Mouse (Mus musculus) kidney, adult 2 months (tissue): ENCODE measurements around the gene Map4k4. TPM values are rescaled to one million over a fixed set of nuclear protein-coding genes. Genes with fewer than 3 reads are reported as not detected.

Experiments
- DNase-seq: peaks from one replicate; pipeline ENCODE4 v3.0.0; 2021
- H3K27ac ChIP-seq: fragments of 200-500 bp; 2 replicates; pipeline ENCODE4 v1.5.1; 2012; ENCODE audit warnings: low read depth, low read length, control low read depth, inconsistent platforms; ENCODE audit not compliant: insufficient read depth
- H3K27me3 ChIP-seq: fragments of 200-500 bp; replicated peaks from 2 replicates; pipeline ENCODE4 v1.6.1; 2012; ENCODE audit warnings: mild to moderate bottlenecking, moderate library complexity, low read length, inconsistent platforms; ENCODE audit not compliant: control insufficient read depth, insufficient read depth
- H3K36me3 ChIP-seq: fragments of 200-500 bp; 2 replicates; pipeline ENCODE4 v1.6.1; 2012; ENCODE audit warnings: mild to moderate bottlenecking, moderate library complexity, low read length, inconsistent platforms; ENCODE audit not compliant: control insufficient read depth, insufficient read depth
- H3K4me1 ChIP-seq: fragments of 200-500 bp; 2 replicates; pipeline ENCODE4 v1.6.1; 2011; ENCODE audit warnings: low read length; ENCODE audit not compliant: control insufficient read depth, insufficient read depth
- H3K4me3 ChIP-seq: fragments of 200-500 bp; 2 replicates; pipeline ENCODE4 v1.5.1; 2011; ENCODE audit warnings: mild to moderate bottlenecking, low read depth, low read length, control low read depth; ENCODE audit not compliant: insufficient read depth
- CTCF ChIP-seq: fragments of 200-500 bp; conservative IDR thresholded peaks from 2 replicates; pipeline ENCODE4 v1.5.1; 2011; ENCODE audit warnings: low read depth, mild to moderate bottlenecking, control low read depth, low read length, moderate library complexity, mixed read lengths; ENCODE audit not compliant: insufficient read depth, insufficient read length
- POLR2A ChIP-seq: fragments of 200-500 bp; IDR thresholded peaks from one replicate; pipeline ENCODE4 v1.6.1; 2011; ENCODE audit warnings: low read depth, low read length, control low read depth
- WGBS: fragments of 180-500 bp; shearing (Covaris S2); methylation state at CpG from one replicate; pipeline ENCODE4 v1.1.7; 2018; 5-methylcytosine and 5-hydroxymethylcytosine counted together
- polyA plus RNA-seq: library from polyadenylated mRNA; depleted of rRNA; stranded (reverse); fragments of >200 nt; gene quantifications from 2 replicates; pipeline ENCODE4 v1.2.3, GENCODE M21; 2012

Gene Map4k4
- polyA plus RNA-seq, 1 experiment: 29.2 TPM

DNA sequence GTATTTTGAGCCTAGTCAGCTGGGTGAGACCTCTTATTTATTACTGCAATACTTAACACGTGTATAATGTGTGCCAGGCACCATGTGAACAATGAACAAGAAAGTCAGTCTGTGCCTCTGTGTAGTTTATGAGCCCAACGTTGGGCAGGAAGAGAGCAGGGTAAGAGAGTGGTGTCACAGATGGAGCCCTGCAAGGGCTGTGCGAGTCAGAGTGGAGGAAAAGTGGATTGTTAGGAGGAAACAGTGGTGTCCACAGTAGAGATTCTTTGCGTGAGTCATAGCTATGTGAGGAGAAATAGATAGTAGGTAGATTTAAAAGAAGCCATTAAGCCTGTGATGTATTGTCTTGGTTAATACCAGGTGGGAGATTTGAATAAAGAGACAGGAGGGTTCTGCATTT lies 12.5 kb downstream of the Map4k4 start:
- no peak for DNase-seq
- no peak for TF ChIP-seq CTCF
- no peak for TF ChIP-seq POLR2A
- Histone ChIP-seq H3K4me3 (no peak overlapping the region), H3K27ac (no peak overlapping the region), H3K36me3 (no peaks in the 10 kb centered on the region), H3K4me1 (0 out of 2 replicates have a peak, but pooled peaks cover 2% of the 10 kb centered on the region), H3K27me3 (no peaks in the 10 kb centered on the region)
- 36% methylated on average over 4 of the region's 4 CpGs for WGBS

DNA sequence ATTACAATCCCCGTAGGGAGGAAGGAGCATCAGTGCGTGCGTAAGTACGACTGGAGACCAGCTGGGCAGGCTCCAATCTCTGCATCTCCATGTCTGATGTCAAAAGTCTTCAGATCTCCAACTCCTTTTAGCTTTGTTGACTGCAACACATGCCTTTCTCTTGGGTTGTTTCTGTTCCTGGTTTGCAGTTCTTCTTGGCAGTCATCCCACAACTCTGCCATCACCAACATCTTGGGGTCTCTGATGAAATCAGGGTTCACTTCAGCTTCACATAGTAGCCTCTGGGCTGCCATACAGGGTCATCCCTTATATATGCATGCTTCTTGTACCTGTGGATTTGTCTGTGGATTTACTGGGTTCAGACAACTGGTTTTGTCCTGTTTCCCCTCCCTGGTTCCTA lies 15.4 kb downstream of the Map4k4 start:
- 79% methylated on average over 4 of the region's 4 CpGs for WGBS
- H3K36me3 ChIP-seq: no peaks in the 10 kb centered on the region
- DNase-seq: no peak
- H3K4me3 ChIP-seq: no peak overlapping the region
- peaks cover 4% of the 10 kb centered on the region; the same call in 1 of the 2 replicates for H3K4me1 ChIP-seq
- H3K27ac ChIP-seq: no peak overlapping the region
- TF ChIP-seq POLR2A (no peak), CTCF (no peak)
- H3K27me3 ChIP-seq: no peaks in the 10 kb centered on the region

DNA sequence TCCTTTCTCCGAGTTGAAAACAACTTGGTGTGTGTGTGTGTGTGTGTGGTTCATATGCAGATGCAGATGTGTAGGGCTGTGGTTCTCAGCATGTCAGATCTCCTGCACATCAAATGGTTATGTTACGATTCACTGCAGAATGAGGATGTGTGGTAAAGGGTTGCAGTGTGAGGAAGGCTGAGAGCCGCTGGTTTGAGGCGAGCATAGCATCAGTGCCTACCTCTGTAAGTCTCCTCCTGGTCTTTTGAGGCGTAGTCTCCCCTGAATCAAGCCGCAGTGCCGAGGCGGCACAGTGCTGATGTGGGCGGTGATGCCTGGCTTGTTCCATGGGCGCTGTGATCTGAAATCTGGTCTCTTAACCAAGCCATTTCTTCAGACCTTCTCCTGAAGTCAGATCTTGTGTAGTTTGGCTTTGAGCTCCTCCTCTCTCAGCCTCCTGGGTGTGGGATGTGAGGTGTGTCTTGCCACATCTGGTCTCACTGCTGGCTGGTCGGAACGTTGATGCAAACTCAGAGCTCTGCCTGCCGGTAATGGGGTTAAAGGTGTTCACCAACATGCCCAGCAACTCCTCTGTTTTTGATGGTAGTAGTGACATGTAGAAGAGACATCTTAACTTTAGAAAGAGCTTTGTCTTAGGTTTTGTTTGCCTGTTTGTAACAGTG lies 17.3 kb downstream of the Map4k4 start:
- DNase-seq: no peak
- H3K36me3 ChIP-seq: no peaks in the 10 kb centered on the region
- 74% methylated on average over 13 of the region's 13 CpGs for WGBS
- no peak overlapping the region for H3K4me3 ChIP-seq
- peaks cover 4% of the 10 kb centered on the region; the same call in 1 of the 2 replicates for H3K4me1 ChIP-seq
- no peaks in the 10 kb centered on the region for H3K27me3 ChIP-seq
- TF ChIP-seq CTCF: no peak
- no peak for TF ChIP-seq POLR2A
- H3K27ac ChIP-seq: no peak overlapping the region

DNA sequence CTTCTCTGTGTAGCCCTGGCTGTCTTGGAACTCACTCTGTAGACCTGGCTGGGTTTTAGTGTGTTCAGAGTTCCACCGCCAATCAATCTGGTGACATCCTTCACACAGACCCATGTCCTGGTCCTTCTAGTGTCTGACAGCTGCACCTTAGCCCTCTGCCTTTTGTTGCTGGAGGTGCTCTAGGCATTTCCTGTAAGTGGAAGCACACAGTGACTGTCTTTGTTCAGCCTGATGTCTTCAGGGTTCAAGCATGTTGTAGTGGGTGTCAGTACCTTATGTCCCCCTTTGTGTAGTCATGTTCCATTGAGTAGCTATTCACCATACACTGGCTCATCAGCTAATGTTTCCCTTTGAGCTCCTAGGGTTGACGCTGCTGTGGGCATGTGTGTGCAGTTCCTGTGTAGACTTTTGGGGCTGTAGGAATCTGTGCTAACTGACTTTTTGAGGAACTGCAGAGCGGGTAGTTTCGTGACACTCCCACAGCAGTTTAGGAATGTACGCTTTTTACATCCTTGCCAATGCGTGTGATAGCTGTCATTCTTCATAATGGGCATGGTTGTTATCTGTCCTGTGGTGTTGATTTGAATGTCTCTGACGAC lies 17.9 kb downstream of the Map4k4 start:
- Histone ChIP-seq H3K4me1 (peaks cover 8% of the 10 kb centered on the region; the same call in 1 of the 2 replicates), H3K36me3 (no peaks in the 10 kb centered on the region), H3K4me3 (no peak overlapping the region), H3K27me3 (no peaks in the 10 kb centered on the region), H3K27ac (no peak overlapping the region)
- 60% methylated on average over 7 of the region's 7 CpGs for WGBS
- no peak for DNase-seq
- TF ChIP-seq CTCF (no peak), POLR2A (no peak)

DNA sequence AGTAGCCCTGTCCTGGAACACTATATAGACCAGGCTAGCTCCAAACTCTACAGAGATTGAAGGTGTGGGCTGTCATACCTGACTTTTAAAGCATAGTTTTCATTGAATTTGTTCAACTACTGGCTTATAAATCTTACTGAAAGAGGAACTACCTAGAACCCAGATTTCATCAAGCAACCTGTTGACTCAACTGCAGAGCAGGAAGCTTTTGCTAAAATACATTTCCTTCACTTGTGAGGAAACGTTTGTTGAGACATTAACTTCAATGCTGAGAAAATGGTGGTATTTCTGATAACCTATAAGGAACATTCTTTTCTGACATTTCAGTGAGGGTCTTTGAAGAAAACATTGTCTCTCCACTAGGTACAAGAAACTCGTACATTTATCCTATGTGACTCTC lies 19.9 kb downstream of the Map4k4 start:
- Histone ChIP-seq H3K27me3 (no peaks in the 10 kb centered on the region), H3K4me1 (peaks cover 18% of the 10 kb centered on the region; the same call in 1 of the 2 replicates), H3K36me3 (no peaks in the 10 kb centered on the region), H3K4me3 (no peak overlapping the region), H3K27ac (no peak overlapping the region)
- TF ChIP-seq POLR2A (no peak), CTCF (no peak)
- no peak for DNase-seq
- whole genome bisulfite sequencing: 68% methylated on average over 2 of the region's 2 CpGs

DNA sequence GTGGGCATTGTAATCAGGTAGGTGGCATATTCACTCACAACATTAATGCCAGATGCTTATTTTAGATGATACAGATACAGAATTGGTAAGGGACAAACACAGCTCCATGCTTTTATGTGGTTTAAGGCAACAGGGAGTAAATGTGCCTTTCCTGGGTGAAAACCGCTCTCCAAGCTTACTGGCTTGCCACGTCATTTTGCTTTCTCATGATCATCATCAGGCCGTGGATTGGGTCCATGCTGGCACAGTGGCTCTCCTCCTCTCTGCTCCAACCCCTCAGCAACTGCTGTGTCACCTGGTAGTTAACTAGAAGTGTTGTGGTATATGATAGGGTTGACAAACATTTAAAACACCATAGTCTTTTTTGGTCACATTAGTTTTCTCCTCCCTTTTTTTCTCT lies 21.3 kb downstream of the Map4k4 start:
- Histone ChIP-seq H3K4me3 (no peak overlapping the region), H3K36me3 (no peaks in the 10 kb centered on the region), H3K27me3 (no peaks in the 10 kb centered on the region), H3K27ac (no peak overlapping the region), H3K4me1 (peaks cover 19% of the 10 kb centered on the region)
- WGBS: 84% methylated on average over 3 of the region's 3 CpGs
- DNase-seq: no peak
- TF ChIP-seq CTCF (no peak), POLR2A (no peak)

DNA sequence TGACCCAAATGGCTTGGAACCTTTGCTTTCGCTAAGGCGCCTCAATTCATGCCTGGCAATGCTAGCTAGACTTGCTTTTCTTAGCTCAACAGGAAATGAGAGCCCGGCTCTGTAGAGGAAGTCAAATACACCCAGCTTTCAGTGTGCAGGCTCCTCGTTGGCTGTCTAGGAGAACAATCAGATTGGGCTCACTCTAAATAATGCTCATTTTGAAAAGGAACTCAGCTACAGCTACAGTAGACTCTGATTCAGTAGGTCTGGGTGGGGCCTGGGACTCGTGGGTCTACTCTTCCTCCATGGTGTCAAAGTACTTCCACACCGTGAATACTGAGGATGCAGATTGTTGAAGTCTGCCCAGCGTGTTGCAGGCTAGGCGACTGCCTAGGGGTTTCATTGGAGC lies 22.0 kb downstream of the Map4k4 start:
- Histone ChIP-seq H3K27me3 (no peaks in the 10 kb centered on the region), H3K4me1 (peaks cover 16% of the 10 kb centered on the region), H3K4me3 (no peak overlapping the region), H3K36me3 (no peaks in the 10 kb centered on the region), H3K27ac (peak overlapping the region; percentile 32)
- peak; percentile 83 for DNase-seq
- 52% methylated on average over 8 of the region's 8 CpGs for WGBS
- TF ChIP-seq CTCF (no peak), POLR2A (no peak)
